In the genomic region with DNA sequence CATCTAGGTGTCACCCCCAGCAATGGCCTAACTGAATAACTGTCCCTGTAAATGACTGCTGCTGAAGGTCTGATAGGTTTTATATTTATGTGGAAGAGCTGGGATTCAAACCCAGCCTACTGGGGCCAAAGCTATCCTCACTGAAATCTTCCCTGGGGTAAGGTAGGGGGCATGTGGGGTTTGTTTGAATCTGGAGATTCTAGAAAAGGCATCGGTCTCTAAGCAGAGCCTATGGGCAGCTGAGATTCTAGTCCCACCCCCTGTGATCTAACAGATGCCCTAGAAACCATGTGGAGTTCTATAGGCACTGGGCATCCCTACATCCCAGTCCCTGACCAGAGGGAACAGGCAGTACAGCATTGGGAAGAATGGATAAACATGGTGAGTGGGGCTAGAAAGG, we compare ENCODE assay signal across 20 mouse cellular contexts. TPM values are rescaled to one million over a fixed set of nuclear protein-coding genes. Genes with fewer than 3 reads are reported as not detected.
DNase-seq lines count a peak whose midpoint lies in the region; ATAC-seq and TF ChIP-seq lines count a peak whose summit lies in the region.
"Had no signal": no experiment of that assay in that cellular context is flagged by ENCODE, and none has a peak within 500 bp of the region (broad histone marks: within the 10 kb centered on the region; RNA-seq: fewer than 3 reads in every experiment).

A gene (plus strand): TSS at position 301 of the 400 bp plus-strand sequence.

- H3K79me2 ChIP-seq in myocyte (ENCODE audit: control insufficient read depth, insufficient read depth): no peaks in the 10 kb centered on the region

- H3K4me3 ChIP-seq in bone marrow, adult 2 months (replicated peaks; ENCODE audit: control insufficient read depth, low read depth, low read length): no peak within 1 kb of the TSS
- H3K4me3 ChIP-seq in myocyte: no peak within 1 kb of the TSS
- H3K4me3 ChIP-seq: embryonic facial prominence, embryonic 10.5 days; embryonic facial prominence, embryonic 12.5 days; forebrain, embryonic 13.5 days; forebrain, embryonic 15.5 days had no signal

- H3K4me1 ChIP-seq in bone marrow, adult 2 months (ENCODE audit: control insufficient read depth, insufficient read depth, low read length): peaks cover 2% of the 10 kb centered on the region
- H3K4me1 ChIP-seq: embryonic facial prominence, embryonic 12.5 days; forebrain, embryonic 15.5 days had no signal

- H3ac ChIP-seq in myocyte (ENCODE audit: control insufficient read depth, insufficient read length): no peak within 1 kb of the TSS

- 86% methylated on average over 1 of the region's 1 CpGs for WGBS in bone marrow, adult 2 months

- no peak for ATAC-seq in granulocyte monocyte progenitor cell, adult 5-6 weeks (replicated peaks; ENCODE audit: poor library complexity, severe bottlenecking)
- no peak for ATAC-seq in megakaryocyte, adult 5-6 weeks (ENCODE audit: poor library complexity, severe bottlenecking)
- ATAC-seq: forebrain, embryonic 13.5 days; forebrain, embryonic 15.5 days had no signal

- H3K27me3 ChIP-seq in myocyte (ENCODE audit: control insufficient read depth, insufficient read depth, insufficient read length): no peaks in the 10 kb centered on the region

- H3K4me2 ChIP-seq in myocyte (ENCODE audit: low read depth): no peak within 1 kb of the TSS
- H3K4me2 ChIP-seq: embryonic facial prominence, embryonic 12.5 days; forebrain, embryonic 13.5 days; forebrain, embryonic 15.5 days had no signal

- no peak within 1 kb of the TSS for H3K27ac ChIP-seq in bone marrow, adult 2 months (ENCODE audit: control insufficient read depth, insufficient read depth, low read depth, low read length, poor library complexity)
- H3K27ac ChIP-seq: embryonic facial prominence, embryonic 10.5 days; embryonic facial prominence, embryonic 12.5 days; forebrain, embryonic 13.5 days; forebrain, embryonic 15.5 days had no signal

- TF ChIP-seq CTCF in bone marrow, adult 2 months (IDR thresholded peaks at IDR 0.05; ENCODE audit: control insufficient read depth, insufficient read depth, low read length): no peak

- no peak for TF ChIP-seq POLR2A in bone marrow, adult 2 months (IDR thresholded peaks at IDR 0.05; ENCODE audit: borderline replicate concordance, control insufficient read depth, low read depth, low read length)
- no peak for TF ChIP-seq POLR2A in myocyte (IDR thresholded peaks at IDR 0.05; ENCODE audit: insufficient read length, low read depth)

- DNase-seq in kidney, postnatal 10 days: no peak
- no peak for DNase-seq in spleen, postnatal 14 days (ENCODE audit: low spot score in 2 of 2)
- no peak for DNase-seq in layer of hippocampus, postnatal 10 days (ENCODE audit: low spot score in 2 of 2)
- DNase-seq: adrenal gland, adult 2 months; adrenal gland, postnatal 10 days; adrenal gland, postnatal 25 days; cerebellum, adult 11-12 months; cerebellum, adult 2 months; cerebellum, adult 9-10 months; cerebellum, postnatal 10 days; cerebellum, postnatal 25 days had no signal

- no peaks in the 10 kb centered on the region for H3K36me3 ChIP-seq in myocyte (ENCODE audit: control insufficient read depth, insufficient read depth)
- H3K36me3 ChIP-seq: embryonic facial prominence, embryonic 10.5 days; embryonic facial prominence, embryonic 12.5 days; forebrain, embryonic 15.5 days had no signal

TF ChIP-seq in myocyte, 11 proteins besides CTCF, POLR2A, EP300 and RAD21:
- TF ChIP-seq REST (IDR thresholded peaks at IDR 0.05; ENCODE audit: insufficient read depth, insufficient read length) (no peak), MYOD1 (IDR thresholded peaks at IDR 0.05; ENCODE audit: control insufficient read depth in 1 of 3, insufficient read length in 2 of 3, low read depth in 2 of 3) (no peak), E2F4 (IDR thresholded peaks at IDR 0.05; ENCODE audit: insufficient read depth) (no peak), POLR2AphosphoS2 (IDR thresholded peaks at IDR 0.05; ENCODE audit: insufficient read length, low read depth) (no peak), USF1 (IDR thresholded peaks at IDR 0.05; ENCODE audit: low read depth) (no peak), MAX (IDR thresholded peaks at IDR 0.05; ENCODE audit: low read depth) (no peak), CEBPB (IDR thresholded peaks at IDR 0.05; ENCODE audit: insufficient read depth, poor library complexity, severe bottlenecking) (no peak), TCF3 (IDR thresholded peaks at IDR 0.05; ENCODE audit: insufficient read length, low read depth) (no peak), MYOG (IDR thresholded peaks at IDR 0.05; ENCODE audit: control insufficient read depth in 1 of 3, insufficient read depth in 1 of 3, insufficient read length in 2 of 3, low read depth in 2 of 3) (no peak), TCF12 (IDR thresholded peaks at IDR 0.05; ENCODE audit: insufficient read depth, poor library complexity, severe bottlenecking) (no peak), SRF (IDR thresholded peaks at IDR 0.05; ENCODE audit: control insufficient read depth, insufficient read length, low read depth) (no peak)
TF ChIP-seq in myocyte: peak in this region for 0.

RNA-seq across cellular contexts. Expression of the gene that starts here (rescaled TPM):
- 17.6 and 37.4 TPM in 2 replicates for polyA plus RNA-seq in bone marrow, adult 2 months (2011; ENCODE audit: insufficient read depth, insufficient read length, low replicate concordance, missing spikeins)
- 33.2 and 34.9 TPM in 2 replicates for total RNA-seq in granulocyte monocyte progenitor cell, adult 5-6 weeks (2014; fragmentation: Nextera tagmentation)
- 79.8 and 113 TPM in 2 replicates for total RNA-seq in granulocyte monocyte progenitor cell, adult 5-6 weeks (2017)
- total RNA-seq in megakaryocyte, adult 5-6 weeks (2015): 19.7 and 21.4 TPM in 2 replicates
- total RNA-seq in megakaryocyte, adult 5-6 weeks (2017): 44.8 and 55.4 TPM in 2 replicates
- polyA plus RNA-seq in myocyte (2012; fragmentation: generic; extraction: Trizol): 12.0 TPM
- total RNA-seq in layer of hippocampus, postnatal 10 days (2021): not detected
- total RNA-seq: MEL had no signal
- polyA plus RNA-seq: embryonic facial prominence, embryonic 10.5 days; forebrain, embryonic 13.5 days had no signal

Comparison
In these comparisons a context has a peak if more than half of its experiments do, and no peak if none do; other contexts are left out.
1. RNA of the gene that starts here (total RNA-seq): 33.2 to 113 TPM in granulocyte monocyte progenitor cell, adult 5-6 weeks and 19.7 to 55.4 TPM in megakaryocyte, adult 5-6 weeks; not detected in layer of hippocampus, postnatal 10 days; every median in the first group is over 10 times any median in the second.